Mouse (Mus musculus) monocyte, adult 2 months (primary cell): ENCODE results near the gene Wdr60.

Experiments
- DNase-seq, 2 experiments: peaks; one replicate each; pipeline ENCODE4 v3.0.0; 2022; ENCODE audit warnings: low spot score in 2 of 2, low read depth in 1 of 2

Wdr60 gene

DNA sequence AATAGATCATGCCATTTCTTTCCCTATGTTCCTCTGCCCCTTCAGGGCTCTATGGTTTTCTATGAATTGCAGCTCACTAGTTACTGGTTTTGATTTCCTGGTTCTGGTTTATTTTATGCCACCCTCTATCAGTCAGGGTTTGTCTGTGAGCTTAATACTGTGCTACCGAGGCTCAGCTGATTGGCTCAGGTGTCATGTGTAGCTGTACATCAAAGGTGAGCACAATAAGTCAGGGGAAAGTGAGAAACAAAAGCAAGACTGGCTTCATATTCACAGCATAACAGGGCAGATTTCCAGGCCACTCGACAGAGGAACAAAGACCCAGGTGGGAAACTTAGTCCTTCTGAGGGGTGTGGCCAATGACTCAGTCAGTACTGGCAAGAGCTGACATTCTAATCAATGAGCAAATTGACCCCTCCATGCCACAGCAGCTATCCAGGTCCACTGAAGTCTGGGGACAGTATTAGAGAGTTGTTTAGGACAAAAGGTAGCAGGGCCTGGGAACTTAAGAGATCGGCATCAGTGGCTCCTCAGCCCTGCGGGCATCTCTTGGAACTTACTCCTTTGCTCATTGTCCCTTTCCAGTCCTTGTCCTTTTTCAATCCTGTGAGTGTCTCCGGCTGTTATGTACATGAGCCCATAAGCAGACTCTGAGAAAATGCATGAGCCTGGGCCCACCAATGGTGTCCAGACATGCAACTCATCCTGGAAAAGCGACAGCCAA, 79.4 kb downstream of the Wdr60 start:
- DNase-seq = no peak

- no peak for DNase-seq
Measured at GRCm38 (mm10) chr12:116182376-116182775, 80.4 kb downstream of the Wdr60 start.

DNA sequence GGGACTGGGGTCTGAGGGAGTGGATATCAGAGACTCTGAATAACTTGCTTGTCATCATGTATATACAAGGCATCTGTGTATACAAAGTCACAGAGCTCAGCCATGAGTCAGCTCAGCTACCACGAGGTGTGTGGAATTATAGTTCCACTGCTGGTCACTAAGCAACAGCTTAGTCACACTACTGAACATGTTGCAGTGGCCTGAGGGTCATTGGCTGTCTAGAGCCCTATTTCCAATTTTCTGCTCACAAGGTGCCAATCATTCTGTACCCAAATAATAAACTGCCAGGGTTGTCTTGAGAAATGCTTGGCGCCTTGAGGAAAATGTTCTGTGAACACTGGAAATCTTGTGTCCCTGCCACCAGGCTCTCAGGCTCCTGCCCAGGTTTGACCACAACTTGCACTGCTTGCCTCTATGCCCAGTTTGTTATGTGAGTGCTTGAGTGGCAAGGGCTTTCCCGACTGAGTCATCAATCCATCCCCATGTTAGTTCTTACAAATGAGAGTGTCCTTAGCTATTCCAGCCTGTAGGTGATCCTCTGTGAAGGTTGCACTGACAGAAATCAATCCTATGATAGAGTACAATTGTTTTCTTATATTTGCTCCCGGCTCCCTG, 81.3 kb downstream of the Wdr60 start:
- DNase-seq = no peak

DNA sequence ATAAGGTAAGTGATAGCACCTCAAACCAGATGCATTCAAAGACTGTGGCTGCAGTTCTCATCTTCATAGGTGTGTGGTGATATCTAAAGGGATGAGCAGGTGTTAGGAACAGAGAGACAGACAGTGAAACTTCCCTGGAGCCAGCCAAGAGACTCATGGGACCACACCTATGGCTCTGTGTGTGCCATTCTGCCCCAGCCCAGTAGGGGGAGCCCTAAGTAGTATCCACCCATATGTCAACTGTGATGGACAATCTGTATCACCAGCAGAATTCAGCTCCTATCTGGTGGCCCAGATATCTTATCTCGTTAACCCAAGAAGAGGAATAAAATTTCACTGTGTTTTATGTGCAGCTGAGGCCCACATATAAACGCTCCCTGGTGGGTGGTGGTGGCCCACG, 85.9 kb downstream of the Wdr60 start:
- DNase-seq = peak in 1 of 2 experiments; percentile 16

DNA sequence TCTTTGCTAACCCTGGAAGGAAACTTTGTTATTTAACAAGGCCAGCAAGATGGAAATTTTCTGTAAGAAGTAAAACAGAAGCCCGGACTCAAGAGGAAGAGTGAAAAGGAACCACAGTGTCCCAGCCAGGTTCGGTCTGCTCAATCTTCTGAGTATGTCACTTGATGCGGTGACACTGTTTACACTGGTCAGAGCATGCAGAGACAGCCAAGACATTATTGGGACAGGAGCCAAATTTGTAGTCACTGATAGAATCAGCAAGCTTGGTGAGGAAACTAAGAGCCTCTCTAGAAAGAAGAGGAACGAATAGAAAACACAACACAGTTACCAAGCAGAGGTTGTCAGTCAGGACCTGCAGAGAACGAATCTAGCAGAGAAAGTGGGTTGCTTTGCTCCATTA, 93.2 kb downstream of the Wdr60 start:
- DNase-seq = no peak

- no peak for DNase-seq
Measured at GRCm38 (mm10) chr12:116165368-116165767, 97.5 kb downstream of the Wdr60 start.

DNA sequence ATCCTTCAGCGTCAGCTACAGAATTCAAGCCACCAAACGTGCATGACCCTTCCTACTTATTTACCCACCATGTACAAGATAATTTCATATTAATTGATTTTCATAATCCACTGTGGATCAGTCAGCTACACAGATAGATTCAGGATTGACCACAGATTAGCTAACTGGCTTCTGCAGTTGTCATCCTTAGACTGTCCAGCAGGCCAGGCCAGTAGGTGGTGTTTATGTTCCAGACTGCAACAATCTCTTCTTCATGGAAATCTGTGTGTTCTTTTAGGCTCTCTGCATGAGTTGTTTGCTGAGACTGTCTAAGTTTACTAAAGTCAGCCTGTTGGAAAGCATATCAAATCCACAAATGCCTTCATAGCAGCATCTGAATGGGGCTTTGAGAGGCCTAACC, 103.1 kb downstream of the Wdr60 start:
- DNase-seq = no peak

DNA sequence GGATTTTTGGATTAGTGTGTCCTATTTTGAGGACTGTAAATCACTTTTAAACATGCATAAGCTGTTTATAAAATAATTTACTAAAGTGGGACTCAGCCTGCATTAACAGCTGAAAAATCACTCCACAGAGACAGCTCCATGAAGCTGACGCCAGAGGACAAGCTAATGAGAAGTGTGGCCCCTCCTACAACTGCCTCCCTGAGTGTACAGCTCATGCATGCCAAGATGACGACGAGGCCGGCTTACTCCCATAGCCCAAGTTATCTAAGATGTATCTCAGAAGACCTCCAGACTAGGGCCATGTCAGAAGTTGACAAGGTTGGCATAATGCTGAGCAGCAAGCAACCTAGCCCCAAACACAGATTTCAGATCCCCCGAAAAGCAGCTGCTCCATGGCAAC, 103.6 kb downstream of the Wdr60 start:
- no peak for DNase-seq

DNA sequence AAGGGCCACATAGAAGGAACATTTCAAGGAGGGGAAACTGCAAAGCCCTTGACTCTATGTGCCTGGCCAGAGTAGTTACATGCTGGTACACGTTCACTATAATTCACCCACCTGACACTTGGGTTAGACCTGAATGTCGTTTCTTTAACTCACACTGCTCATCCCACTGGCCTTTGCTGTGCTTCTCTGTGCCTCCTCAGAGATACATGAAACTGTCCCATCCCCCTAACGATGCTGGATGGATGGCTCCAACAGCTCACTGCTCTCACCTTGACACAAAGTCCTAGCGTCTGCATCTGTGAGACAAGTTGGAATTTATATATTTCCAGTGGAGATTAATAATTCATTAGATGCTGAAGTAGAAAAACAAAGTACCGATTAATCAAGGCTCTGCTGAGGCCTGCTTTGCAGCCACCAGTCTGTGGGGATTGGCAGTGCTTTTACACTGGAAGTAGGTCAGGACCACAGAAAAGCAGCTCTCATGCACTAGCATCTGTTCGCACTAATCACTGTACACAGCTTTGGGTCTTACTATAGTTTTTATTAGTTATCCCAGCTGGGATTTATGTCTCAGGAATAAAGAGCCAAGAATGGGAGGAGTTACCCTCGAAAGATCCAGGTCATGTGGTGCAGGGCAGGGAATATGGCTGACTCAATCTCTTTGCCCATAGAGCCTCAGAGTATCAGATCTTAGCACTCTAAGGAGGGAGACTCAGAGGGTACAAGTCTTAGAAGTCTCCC, 105.9 kb downstream of the Wdr60 start:
- DNase-seq = no peak
